Mouse (Mus musculus): ENCODE results near the gene Nelfcd.

Nelfcd gene

DNA sequence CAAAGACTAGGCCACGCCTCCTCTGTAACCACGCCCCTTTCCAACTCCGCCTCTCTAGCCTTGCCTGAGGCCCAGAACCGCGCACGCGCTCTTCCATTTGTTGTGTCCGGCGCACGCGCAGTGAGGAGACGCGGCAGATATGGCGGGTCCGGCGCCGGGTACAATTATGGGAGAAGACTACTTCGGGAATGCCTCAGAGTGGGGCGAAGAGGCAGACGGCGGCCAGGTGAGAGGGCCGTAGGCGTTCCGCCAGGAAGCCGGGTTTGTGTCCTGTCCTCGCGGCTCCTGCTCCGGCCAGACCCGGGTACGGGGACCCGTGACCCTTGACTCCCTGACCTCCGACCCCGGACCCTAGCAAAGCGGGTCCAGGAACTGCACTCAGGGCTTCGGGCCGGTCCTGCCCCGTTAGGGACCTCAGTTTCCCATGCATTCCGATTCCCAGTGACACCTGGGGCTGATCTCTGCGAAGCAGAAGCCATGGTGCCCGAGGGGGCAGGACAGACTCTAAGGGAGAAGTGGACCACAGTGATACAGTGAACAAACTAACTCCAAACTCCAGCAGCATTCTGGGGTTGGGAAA lies at the start of gene Nelfcd:
Gene Nelfcd, plus strand, starts transcription at position 74 of the 580 bp plus-strand sequence.
- peak; percentile 96 for DNase-seq

DNA sequence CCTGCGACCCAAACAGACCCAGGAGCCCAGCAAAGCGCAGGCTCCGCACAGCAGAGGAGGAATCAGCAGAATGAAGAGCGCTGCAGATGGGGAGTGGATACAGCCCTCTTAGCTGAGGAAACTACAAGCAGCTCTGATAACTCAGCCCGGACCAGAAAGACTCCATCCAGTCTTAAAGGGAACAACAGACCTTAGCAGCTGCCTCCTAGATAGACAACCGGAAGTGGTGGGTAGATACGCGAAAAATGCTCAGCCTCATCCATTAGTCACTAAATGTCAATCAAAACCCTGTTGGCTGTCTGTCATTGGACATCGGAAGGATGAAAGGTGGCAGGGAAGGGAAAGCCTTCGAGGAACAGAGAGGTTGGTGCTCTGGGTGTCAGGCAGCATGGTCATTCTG lies 49.0 kb upstream of the Nelfcd start:
- no peak for DNase-seq

DNA sequence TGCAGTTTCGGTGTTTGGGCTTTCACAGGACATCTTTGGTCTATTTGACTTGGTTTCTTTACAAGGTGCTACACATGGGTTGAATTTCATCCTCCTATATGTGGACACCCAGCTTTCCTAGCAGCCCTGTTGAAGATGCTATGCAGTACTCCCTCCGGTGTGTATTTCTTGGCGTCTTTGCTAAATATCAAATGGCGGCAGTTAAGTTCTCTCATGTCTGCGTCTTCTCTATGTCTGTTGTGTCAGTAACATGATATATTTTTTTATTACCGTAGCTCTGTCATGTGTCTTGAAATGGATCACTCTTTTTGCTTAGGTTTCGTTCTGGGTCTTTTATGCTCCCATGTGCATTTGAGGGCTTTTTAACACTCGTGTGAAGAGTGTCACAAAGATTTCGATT lies 34.6 kb upstream of the Nelfcd start:
- DNase-seq: no peak

DNA sequence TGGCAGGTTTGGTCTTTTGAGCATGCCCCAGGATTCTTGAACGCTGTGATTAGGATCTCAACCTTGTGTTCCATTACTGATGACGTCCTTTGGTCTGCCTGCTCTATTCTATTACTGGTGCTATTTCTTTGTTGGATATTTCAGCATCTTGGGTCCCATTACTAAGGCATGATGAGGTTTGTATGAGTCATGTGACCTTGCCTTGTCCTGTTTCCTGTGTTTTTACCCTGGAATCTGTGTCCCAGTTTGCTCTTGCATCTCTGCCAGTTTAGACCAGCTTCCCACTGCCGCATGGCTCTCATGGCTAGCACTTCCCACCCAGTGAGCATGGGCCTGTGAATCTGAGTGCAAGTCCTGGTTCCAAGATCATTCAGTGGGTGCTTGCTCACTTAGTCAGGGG lies 23.7 kb upstream of the Nelfcd start:
- DNase-seq: no peak

DNA sequence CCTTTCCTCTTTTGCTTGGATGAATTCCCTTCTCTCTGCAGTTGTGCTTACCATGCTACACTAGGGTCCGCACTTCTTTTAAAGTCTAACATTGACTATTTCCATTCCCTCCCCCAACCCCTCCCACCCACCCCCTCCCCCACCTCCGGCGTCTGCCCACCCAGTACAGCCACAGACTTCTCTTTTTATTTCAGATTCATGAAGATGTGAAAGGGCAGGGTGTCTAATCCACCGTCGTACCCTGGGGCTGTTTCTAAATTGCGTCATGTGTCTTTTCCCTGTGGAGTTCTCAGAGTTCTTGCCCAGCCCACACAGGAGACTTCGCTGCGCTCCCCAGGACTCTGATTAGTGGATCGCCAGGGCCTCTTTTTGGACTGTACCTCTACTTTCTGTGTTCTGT lies 23.1 kb upstream of the Nelfcd start:
- no peak for DNase-seq

DNA sequence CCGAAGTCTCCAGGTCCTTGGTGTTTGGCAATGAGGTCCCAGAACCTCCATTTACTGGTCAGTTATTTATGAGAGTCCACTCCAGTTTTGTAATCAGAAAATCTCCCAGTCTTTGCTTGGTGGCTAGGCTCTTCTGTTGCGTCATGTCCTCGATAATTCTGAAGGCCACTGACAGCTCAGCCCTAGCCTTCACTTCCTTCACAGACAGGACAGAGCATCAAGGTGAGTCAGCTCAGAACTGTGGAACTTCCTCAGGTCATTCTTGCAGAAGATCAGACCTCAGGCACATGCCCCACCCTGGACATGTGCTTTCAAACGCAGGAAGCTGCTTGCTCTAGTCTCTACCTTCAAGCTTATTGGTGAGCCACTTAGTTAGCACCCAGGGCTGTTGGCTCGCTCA lies 22.2 kb upstream of the Nelfcd start:
- no peak for DNase-seq

DNA sequence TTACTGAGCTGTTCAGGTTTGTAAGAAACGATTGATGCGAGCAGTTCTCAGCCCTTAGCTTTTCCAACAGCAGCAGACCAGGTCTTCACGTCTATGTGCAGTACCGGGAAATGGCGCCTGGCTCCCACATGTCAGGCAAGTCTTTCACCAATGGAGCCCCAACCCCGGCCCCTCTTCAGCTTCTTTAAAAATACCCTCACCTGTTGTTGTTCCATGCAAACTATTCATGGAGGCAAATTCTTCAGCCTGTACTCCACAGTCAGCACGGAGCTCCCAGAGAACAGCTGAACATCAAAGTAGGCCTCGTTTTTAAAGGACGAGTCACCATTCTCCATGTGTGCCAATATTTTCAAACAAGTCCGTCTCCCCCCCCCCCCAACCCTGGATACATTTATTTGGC lies 19.0 kb upstream of the Nelfcd start:
- DNase-seq: no peak

DNA sequence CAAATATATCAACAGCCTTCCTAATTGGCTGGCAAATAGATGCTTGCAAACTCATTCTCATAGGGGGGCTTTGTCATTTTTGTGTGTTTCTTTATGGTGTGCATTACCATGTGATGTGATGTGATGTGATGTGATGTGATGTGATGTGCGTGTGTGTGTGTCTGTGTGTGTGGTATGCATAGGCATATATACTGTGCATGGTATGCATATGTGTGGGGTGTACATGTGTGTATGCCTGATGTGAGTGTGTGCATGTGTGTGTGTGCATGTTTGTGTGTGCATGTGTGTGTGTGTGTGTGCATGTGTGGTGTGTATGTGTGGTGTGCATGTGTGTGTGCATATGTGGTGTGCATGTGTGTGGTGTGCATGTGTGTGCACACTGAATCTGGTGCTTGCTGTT lies 18.5 kb upstream of the Nelfcd start:
- no peak for DNase-seq

DNA sequence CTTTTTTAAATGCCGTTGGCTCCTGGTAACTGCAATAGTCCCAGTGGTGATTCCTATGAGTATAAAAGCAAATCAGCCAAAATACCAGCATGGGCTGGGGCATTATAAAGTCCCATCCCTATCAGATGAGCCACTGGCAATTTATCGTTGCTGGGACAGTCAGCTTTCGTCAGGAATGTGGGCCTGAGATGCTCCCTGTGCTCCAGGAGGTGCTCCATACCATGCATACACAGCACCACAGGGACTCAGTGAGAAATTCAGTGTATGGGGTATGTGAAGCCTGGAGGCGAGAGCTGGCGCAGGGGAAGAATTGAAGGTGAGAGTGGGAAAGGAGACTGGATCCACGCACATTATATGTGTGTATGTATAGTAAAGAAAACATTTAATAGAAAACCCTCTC lies 17.7 kb upstream of the Nelfcd start:
- DNase-seq: no peak

DNA sequence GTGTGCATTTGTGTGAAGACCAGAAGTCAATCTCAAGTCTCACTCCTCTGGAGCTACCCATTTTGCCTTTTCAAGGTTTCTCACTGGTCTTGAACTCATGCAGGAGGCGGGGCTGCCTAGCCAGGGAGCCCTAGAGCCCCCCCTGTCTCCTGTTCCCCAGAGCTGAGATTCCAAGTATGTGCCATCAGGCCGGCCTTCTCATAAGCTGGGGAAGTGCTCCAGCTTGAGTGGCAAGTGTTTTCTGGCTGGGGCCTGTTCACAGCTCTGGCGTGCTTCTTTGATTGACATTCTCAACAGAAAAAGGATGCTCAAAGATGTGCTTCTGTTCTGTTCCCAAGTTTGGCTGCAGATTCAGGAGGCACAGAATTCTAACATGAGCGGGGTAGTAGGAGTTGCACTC lies 15.2 kb upstream of the Nelfcd start:
- no peak for DNase-seq

DNA sequence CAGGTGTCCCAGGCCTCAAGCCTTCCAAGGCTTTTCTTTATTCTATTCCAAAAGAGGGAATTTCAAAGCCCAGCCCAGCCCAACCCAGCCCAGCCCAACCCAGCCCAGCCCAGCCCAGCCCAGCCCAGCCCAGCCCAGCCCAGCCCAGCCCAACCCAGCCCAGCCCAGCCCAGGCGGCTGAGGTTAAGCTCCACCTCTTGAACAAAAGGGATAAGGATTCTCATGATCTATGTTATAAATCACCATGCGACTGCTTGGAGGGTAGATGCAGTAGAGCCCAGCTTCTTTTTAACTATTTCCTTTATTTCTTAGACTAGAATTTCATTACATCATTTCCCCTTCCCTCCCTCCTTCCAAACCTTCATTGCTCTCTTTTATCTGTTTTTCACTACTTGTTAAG lies 5.4 kb upstream of the Nelfcd start:
- DNase-seq: no peak

DNA sequence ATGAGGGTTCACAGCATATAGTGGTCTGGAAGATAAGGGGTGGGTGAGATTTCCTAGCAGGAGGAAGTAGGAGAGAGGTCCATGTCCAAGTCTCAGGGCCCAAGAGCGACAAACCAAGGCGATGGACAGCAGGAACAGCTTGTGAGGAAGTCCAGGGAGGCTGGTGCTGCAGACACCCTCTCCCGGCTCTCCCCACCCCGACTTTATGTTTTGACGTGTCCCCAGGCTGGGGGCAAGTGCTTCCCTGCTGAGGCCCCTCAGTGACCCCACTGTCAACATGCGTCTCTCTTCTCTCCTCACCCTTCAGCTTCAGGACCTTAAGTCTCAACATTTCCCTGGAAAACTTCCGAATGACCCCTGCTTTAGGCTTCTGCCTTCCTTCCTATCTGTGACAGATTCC lies 2.5 kb upstream of the Nelfcd start:
- no peak for DNase-seq

DNA sequence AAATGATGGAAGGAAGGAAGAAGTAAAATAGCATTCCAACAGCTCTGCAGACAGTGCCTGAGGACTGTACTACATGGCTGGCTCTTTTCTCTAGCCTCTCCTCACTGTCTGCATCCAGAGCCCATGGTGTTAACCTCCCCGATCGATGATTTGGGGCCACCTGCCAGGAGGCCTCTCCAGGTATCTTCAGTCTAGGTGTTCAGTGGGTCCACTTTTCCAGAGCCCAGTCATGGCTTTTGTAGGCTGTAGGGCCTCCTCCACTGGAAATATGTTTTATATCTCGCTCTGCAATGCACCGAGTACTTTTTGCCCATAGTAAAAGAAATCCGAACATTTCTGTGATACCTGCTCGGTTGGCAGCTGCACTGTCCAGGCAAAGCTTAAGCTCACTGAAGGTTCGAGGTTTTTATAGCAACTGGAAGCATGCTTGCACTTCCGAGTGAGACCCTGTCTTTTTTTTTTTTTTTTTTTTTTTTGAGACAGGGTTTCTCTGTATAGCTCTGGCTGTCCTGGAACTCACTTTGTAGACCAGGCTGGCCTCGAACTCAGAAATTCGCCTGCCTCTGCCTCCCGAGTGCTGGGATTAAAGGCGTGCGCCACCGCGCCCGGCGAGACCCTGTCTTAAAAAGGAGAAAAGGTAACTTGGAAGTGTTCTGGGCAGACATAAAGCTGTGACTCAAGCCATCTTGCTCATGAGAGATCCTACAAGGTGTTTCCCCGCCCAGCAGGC lies 438 bp upstream of the Nelfcd start:
- DNase-seq: no peak

DNA sequence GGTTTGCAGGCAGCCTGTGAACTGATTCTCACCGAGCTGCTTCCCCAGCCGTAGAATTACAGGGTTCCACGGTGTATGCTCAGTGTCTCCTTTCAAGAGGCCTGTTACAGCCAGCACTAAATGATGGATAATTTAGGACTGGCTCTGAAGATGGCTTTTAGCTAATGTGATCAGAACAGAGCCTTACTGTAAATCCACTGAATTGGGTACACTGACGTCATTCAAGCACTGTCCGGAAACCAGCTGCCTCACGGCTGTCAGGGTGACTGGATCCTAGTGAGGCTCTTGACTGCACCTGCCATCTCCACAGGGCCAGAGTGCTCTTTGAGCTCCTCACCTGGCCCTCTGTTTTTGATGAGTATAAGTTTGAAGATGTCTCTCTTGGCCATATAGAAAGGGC lies 5.5 kb downstream of the Nelfcd start:
- no peak for DNase-seq

DNA sequence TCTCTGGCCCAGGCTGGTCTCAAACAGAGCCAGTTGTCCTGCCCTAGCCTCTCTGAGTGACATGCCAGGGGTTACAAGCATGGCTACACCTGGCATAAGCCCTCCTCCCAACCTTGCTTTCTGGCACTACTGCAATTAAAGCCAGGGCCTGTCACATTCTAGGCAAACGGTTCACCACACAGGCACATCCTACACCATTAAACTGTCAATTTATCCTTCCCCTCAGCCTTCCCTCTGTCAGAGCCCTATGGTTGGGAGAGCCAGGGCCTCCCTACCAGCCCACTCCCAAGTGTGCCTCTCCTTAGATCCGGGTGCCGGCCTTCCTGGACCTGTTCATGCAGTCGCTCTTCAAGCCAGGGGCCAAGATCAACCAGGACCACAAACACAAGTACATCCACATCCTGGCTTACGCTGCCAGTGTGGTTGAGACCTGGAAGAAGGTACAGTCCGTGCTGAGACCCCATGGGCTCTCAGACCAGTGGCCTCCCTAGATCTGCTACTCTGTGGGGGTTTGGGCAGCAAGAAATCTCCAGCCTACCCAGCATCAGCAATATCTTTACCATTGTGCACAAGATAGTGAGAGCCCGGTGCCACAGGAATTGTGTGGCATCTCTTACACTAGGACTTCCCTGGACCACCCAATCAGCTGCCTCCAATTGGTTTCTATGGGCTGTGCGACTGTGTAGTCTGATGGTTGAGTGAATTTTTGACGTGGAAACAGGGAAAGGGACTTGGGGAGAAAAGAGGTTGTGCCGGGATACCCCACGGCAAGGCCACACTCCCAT lies 8.9 kb downstream of the Nelfcd start:
- no peak for DNase-seq

DNA sequence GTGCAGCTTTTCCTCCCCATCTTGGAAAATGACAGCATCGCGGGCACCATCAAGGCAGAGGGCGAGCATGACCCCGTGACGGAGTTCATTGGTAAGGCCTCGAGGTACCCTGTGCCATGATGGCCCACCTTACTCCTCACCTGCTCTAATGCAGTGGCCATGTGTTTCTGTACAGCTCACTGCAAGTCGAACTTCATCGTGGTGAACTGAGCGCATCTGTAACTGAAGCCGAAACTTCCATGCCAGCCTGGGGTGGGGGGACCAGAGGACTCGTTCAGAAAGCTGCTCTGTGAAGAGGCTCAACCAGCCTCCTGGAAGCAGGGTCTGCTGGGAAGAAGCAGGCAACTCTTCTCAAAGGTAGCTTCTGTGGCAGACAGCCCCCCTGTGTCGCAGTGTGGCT lies 11.3 kb downstream of the Nelfcd start:
- no peak for DNase-seq

DNA sequence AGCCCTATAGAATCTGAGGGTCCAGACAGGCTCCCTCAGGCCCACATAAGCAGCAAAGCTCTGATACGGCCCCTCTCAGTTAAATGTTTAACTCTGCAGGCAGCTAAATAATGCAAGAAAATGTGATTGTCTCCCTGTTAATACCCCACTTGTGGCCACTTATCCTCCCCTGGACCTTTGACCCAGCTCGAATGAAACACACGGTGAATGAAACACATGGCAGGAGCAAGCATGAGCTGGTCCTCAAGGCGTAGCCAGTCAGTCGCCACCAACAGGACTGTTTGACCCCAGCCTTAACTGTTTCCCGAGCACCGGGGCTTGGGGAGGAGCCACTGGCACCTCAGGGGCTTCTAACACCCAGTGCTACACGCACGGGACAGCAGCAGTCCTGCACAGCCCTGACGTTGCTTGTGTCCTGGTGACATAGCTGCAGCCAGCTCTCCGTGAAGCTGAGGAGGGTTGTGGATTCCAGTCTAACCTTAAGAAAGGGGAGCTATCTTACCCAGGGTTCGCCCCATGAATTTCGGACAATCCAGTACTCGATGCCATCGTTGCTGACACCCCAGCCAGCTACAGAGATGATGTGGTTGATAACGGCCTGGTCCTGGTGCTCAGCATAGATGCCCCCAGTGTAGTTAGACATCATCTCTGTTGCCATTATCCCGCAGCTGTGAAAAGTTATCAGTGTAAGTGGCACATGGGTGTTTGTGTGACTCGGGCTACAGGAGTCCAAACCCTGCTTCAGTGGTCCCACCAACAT lies 12.7 kb downstream of the Nelfcd start:
- DNase-seq: no peak

DNA sequence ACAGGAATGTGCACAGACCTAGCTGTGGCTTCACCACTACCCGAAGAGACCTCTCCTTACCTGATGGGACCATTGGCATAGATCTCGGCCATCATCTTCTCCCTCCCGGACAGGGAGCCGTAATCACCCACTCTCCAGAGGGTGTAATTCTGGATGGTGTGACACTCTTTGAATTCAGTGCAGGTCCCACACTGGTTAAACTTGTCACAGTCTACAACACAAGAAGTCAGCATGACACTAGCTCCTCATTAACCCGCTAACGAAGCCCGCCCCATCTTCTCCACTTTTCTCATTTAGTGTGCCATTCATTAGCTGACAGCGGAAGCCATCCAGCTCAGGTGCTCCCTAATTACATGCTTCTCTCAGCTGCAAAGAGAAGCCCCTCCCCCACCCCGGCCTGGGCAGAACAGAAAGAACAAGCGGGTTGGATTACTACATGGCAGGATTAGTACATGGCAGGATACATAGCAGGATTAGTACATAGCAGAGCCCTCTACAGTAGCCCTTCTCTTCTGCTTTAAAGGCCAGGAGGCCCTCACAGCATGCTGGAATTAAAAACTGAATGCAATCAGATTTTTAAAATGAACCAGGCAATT lies 13.5 kb downstream of the Nelfcd start:
- DNase-seq: no peak

DNA sequence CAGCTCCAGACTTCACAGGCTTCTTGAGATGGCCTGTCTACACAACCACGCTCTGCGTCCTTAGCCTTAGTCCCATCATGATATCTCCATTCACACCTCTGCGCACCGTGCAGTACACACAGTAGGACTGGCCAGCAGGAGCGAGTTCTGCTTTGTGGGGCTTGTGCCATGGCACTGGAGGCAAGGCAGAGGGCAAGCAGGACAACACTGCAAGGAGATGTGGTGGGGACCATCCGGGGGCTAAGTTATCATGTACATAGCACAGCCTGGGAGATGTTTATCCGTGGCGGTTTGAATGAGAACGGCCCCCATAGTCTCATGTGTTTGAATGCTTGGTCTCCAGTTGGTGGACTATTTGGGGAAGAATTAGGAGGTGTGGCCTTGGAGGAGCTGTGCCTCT lies 19.3 kb downstream of the Nelfcd start:
- DNase-seq: no peak

DNA sequence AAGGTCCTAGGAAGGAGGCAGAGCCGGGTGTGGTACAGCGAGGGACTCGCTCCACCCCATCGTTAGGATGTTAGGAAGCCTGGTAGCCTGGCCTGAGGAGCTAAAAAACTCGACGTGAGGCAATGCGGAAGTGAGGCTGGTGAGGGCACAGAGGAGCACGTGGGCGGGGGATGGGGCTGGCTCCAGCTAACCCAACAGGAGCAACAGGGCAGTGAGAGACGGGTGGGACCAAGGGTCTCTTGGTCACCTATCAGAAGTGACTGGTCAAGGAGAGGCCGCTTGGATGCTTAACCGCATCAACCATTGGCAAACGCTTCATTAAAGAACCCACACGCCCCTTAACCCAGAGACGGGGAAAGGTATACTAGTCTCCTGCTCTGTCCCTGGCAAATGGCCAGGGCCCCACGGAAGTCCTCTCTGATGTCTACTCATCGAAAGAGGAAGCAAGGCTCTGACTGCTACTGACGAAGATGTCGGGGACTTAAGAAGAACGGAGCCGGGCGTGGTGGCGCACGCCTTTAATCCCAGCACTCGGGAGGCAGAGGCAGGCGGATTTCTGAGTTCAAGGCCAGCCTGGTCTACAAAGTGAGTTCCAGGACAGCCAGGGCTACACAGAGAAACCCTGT lies 20.6 kb downstream of the Nelfcd start:
- DNase-seq: no peak

DNA sequence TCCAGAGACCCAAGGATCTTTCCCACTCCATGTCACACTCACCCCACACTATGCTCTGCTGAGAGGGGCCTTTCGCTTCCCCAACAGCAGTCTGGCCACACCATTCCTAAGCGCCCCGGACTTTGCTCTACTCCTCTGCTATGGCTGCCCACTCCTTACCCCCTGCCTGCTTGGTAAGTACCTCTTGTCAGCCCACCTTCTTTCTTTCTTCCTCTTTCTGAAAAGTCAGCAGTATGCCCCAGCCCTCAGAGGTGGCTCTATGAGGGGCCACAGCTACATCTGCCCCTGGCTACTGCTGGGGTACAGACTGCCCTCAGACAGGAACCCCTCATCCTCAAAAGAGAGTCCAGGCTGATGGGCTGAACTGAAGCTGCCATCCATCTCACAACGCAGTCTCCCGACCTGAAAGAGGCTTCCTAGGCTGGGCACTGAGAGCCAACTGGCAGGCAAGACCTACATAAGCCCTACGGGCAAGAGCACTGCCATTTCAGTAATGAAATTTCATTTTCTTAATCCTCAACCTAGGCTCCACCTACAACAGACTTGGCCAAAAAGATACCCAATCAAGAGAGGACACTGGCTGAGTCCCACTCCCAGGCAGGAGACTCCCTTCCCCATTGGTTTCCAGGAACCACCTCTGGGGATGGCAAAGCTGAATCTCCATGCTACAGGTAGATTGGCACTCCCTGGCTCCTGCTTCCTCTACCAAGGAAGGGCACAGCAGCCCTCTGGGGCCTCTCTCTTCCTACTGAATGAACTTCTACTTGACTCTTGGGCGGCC lies 21.5 kb downstream of the Nelfcd start:
- no peak for DNase-seq

DNA sequence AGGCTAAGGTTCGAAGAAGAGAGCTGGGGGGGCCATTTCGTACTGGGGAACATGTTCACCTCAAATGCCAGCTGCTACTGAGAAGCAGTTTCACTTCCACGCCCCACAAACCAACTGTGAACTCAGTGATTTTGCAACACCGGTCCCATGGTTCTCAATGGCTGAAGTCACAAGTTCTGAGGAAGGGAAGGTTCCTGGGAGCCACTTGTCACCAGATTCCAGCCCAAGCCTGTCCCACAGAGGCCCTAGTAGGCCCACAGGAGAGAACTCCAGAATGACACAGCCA lies 22.0 kb downstream of the Nelfcd start:
- peak; percentile 17 for DNase-seq
